Mouse (Mus musculus) lung, postnatal 0 days (tissue): Measurements from ENCODE around the gene Taf13. TPM values are rescaled to one million over a fixed set of nuclear protein-coding genes. Genes with fewer than 3 reads are reported as not detected.
A peak's percentile ranks its signal among the peaks of the same experiment; 100 is the strongest.

Experiments
- ATAC-seq: fragments of 200-750 bp; cut with Nextera tagmentation; 2 replicates; pipeline ENCODE4 v1.8.0; 2017; ENCODE audit warnings: moderate library complexity
- DNase-seq: peaks from one replicate; pipeline ENCODE4 v3.0.0-alpha.2; 2016; ENCODE audit warnings: low spot score
- H3K27ac ChIP-seq: fragments of 300-500 bp; sonication (generic); 2 replicates; pipeline ENCODE4 v1.5.1; 2014; ENCODE audit warnings: antibody characterized with exemption, mild to moderate bottlenecking, low read length, mixed read lengths
- H3K27me3 ChIP-seq: fragments of 300-500 bp; sonication (generic); replicated peaks from 2 replicates; pipeline ENCODE4 v1.6.1; 2014; ENCODE audit warnings: low read length, mixed read lengths; ENCODE audit not compliant: insufficient read depth
- H3K36me3 ChIP-seq: fragments of 300-500 bp; sonication (generic); 2 replicates; pipeline ENCODE4 v1.6.1; 2014; ENCODE audit warnings: low read length, mixed read lengths; ENCODE audit not compliant: insufficient read depth
- H3K4me1 ChIP-seq: fragments of 300-500 bp; sonication (generic); 2 replicates; pipeline ENCODE4 v1.6.1; 2014; ENCODE audit warnings: antibody characterized with exemption, low read depth, low read length, mixed read lengths; ENCODE audit not compliant: insufficient read depth
- H3K4me2 ChIP-seq: fragments of 300-500 bp; sonication (generic); replicated peaks from 2 replicates; pipeline ENCODE4 v1.6.1; 2014; ENCODE audit warnings: low read depth, mild to moderate bottlenecking, low read length, moderate library complexity, mixed read lengths
- H3K4me3 ChIP-seq: fragments of 300-500 bp; sonication (generic); 2 replicates; pipeline ENCODE4 v1.5.1; 2014; ENCODE audit warnings: low read depth, low read length
- H3K9ac ChIP-seq: fragments of 300-500 bp; sonication (generic); replicated peaks from 2 replicates; pipeline ENCODE4 v1.6.1; 2014; ENCODE audit warnings: low read depth, mild to moderate bottlenecking
- H3K9me3 ChIP-seq: fragments of 300-500 bp; sonication (generic); 2 replicates; pipeline ENCODE4 v1.6.1; 2016; ENCODE audit warnings: low read length, mixed read lengths
- CTCF ChIP-seq: IDR thresholded peaks from 2 replicates; pipeline ENCODE4 v1.5.1; 2016; ENCODE audit warnings: antibody characterized with exemption, mild to moderate bottlenecking
- EP300 ChIP-seq: IDR thresholded peaks from 2 replicates; pipeline ENCODE4 v1.6.1; 2016; ENCODE audit warnings: antibody characterized with exemption, mild to moderate bottlenecking, control low read depth
- WGBS: fragments of 180-500 bp; shearing (Covaris S2); extraction: QIAGEN DNeasy Blood & Tissue Kit; methylation state at CpG from one replicate; pipeline ENCODE4 v1.1.7; 2014; 5-methylcytosine and 5-hydroxymethylcytosine counted together
- microRNA-seq: library from miRNA; unstranded; fragments of <30 nt; microRNA quantifications from one replicate; pipeline ENCODE4, GENCODE M21; 2016
- polyA plus RNA-seq: library from polyadenylated mRNA; unstranded; fragments of >200 nt; fragmentation: Nextera tagmentation; extraction: Ambion mirVana; gene quantifications from 2 replicates; pipeline ENCODE4 v1.2.1, GENCODE M21; 2015

Taf13 gene
- polyA plus RNA-seq, 1 experiment from 2014 or later: 45.9 TPM

GRCm38 (mm10) chr3:108591530-108592522 lies 20.3 kb downstream of the Taf13 start:
- H3K36me3 ChIP-seq: no peaks in the 10 kb centered on the region
- WGBS: 3% methylated on average over 60 of the region's 61 CpGs
- H3K27ac ChIP-seq: peak overlapping the region; percentile 76
- no peak for TF ChIP-seq EP300
- no peak for TF ChIP-seq CTCF
- H3K27me3 ChIP-seq: no peaks in the 10 kb centered on the region
- H3K4me2 ChIP-seq: peak overlapping the region; percentile 97
- H3K9ac ChIP-seq: peak overlapping the region; percentile 68
- H3K9me3 ChIP-seq: no peaks in the 10 kb centered on the region
- ATAC-seq (no peak), DNase-seq (peak; percentile 14)
- peak overlapping the region; percentile 92 for H3K4me3 ChIP-seq
- no peaks in the 10 kb centered on the region for H3K4me1 ChIP-seq

GRCm38 (mm10) chr3:108608906-108609305 lies 37.4 kb downstream of the Taf13 start:
- DNase-seq (no peak), ATAC-seq (no peak)
- TF ChIP-seq EP300: no peak
- no peak for TF ChIP-seq CTCF
- Histone ChIP-seq H3K4me3 (no peak overlapping the region), H3K27me3 (no peaks in the 10 kb centered on the region), H3K4me2 (no peak overlapping the region), H3K27ac (no peak overlapping the region), H3K9me3 (no peaks in the 10 kb centered on the region), H3K36me3 (no peaks in the 10 kb centered on the region), H3K9ac (no peak overlapping the region), H3K4me1 (no peaks in the 10 kb centered on the region)
- 34% methylated on average over 3 of the region's 3 CpGs for WGBS

Small RNA genes lying within 50 kb of the gene (microRNA-seq; reads per million reads assigned to microRNA genes)
- gene Gm22860: not detected

Other genes starting within 250 kb of the Taf13 start
- gene Mybphl, start 206.8 kb upstream of the Taf13 start, polyA plus RNA-seq: 5.6 and 7.1 TPM in 2 replicates
- 2.3 and 3.7 TPM in 2 replicates for gene Psrc1, start 187.9 kb upstream of the Taf13 start, polyA plus RNA-seq
- gene Celsr2, start 156.1 kb upstream of the Taf13 start, polyA plus RNA-seq: 3.4 and 3.8 TPM in 2 replicates
- gene Sars, start 126.5 kb upstream of the Taf13 start, polyA plus RNA-seq: 81.0 and 81.3 TPM in 2 replicates
- gene 1700013F07Rik, start 37.5 kb upstream of the Taf13 start, polyA plus RNA-seq: 6.4 and 7.9 TPM in 2 replicates
- gene 5330417C22Rik, start 35.2 kb upstream of the Taf13 start, polyA plus RNA-seq: 32.4 and 45.7 TPM in 2 replicates
- gene Tmem167b, start 9.2 kb upstream of the Taf13 start, polyA plus RNA-seq: 41.8 and 42.7 TPM in 2 replicates
- gene Wdr47, start 19.6 kb downstream of the Taf13 start, polyA plus RNA-seq: 7.8 and 8.2 TPM in 2 replicates
- 63.6 and 65.2 TPM in 2 replicates for gene Clcc1, start 82.2 kb downstream of the Taf13 start, polyA plus RNA-seq
- 22.9 and 23.7 TPM in 2 replicates for gene Gpsm2, start 150.6 kb downstream of the Taf13 start, polyA plus RNA-seq
- gene Aknad1, start 168.0 kb downstream of the Taf13 start, polyA plus RNA-seq: 0.10 and 0.21 TPM in 2 replicates